Mouse (Mus musculus): ENCODE measurements around the gene Gm45717. TPM values are rescaled to one million over a fixed set of nuclear protein-coding genes. Genes with fewer than 3 reads are reported as not detected.

Gm45717 gene
- polyA plus RNA-seq, 1 experiment from 2014 or later = 0.76 TPM

- Histone ChIP-seq H3K9me3 (ENCODE audit: low read length) (no peaks in the 10 kb centered on the region), H3K9ac (replicated peaks; ENCODE audit: low read length) (no peak within 1 kb of the TSS; the same call in 1 of the 2 replicates), H3K27ac (ENCODE audit: low read length) (no peak within 1 kb of the TSS), H3K27me3 (ENCODE audit: insufficient read depth, low read length) (no peaks in the 10 kb centered on the region), H3K36me3 (ENCODE audit: insufficient read depth, low read length) (peaks cover 31% of the 10 kb centered on the region), H3K4me2 (replicated peaks; ENCODE audit: low read depth, low read length) (no peak within 1 kb of the TSS), H3K4me3 (ENCODE audit: low read length) (no peak within 1 kb of the TSS), H3K4me1 (ENCODE audit: insufficient read depth, low read length) (peaks cover 4% of the 10 kb centered on the region; the same call in 1 of the 2 replicates)
- no peak for ATAC-seq (ENCODE audit: low FRiP score, low TSS enrichment)
- WGBS = 51% methylated on average over 10 of the region's 10 CpGs
These were observed 55.5 kb downstream of the Gm45717 start, which contains the start of gene Cox8b for GRCm38 (mm10) chr7:140900220-140900619. TSS of gene Cox8b (minus strand) at chr7:140900446.

Other genes with a start within 250 kb of the Gm45717 start
- 1.4 and 1.8 TPM in 2 replicates for gene Cyp2e1, start 192.2 kb downstream of the Gm45717 start, polyA plus RNA-seq (2015; fragmentation: Nextera tagmentation; extraction: Ambion mirVana)
- gene Syce1, start 168.1 kb downstream of the Gm45717 start, polyA plus RNA-seq (2015; fragmentation: Nextera tagmentation; extraction: Ambion mirVana) = 0.25 and 0.37 TPM in 2 replicates
- 1.4 and 1.6 TPM in 2 replicates for gene Zfp941, start 133.8 kb downstream of the Gm45717 start, polyA plus RNA-seq (2015; fragmentation: Nextera tagmentation; extraction: Ambion mirVana)
- 0.49 and 0.92 TPM in 2 replicates for gene Urah, start 120.9 kb downstream of the Gm45717 start, polyA plus RNA-seq (2015; fragmentation: Nextera tagmentation; extraction: Ambion mirVana)
- gene Scgb1c1, start 110.4 kb downstream of the Gm45717 start, polyA plus RNA-seq (2015; fragmentation: Nextera tagmentation; extraction: Ambion mirVana) = not detected in 2 replicates
- gene Odf3, start 108.1 kb downstream of the Gm45717 start, polyA plus RNA-seq (2015; fragmentation: Nextera tagmentation; extraction: Ambion mirVana) = 0.12 TPM in 1 of 2 replicates, not detected in the other
- not detected in 2 replicates for gene Gm45785, start 99.6 kb downstream of the Gm45717 start, polyA plus RNA-seq (2015; fragmentation: Nextera tagmentation; extraction: Ambion mirVana)
- gene Ric8a, start 99.0 kb downstream of the Gm45717 start, polyA plus RNA-seq (2015; fragmentation: Nextera tagmentation; extraction: Ambion mirVana) = 69.7 and 73.6 TPM in 2 replicates
- gene Bet1l, start 98.4 kb downstream of the Gm45717 start, polyA plus RNA-seq (2015; fragmentation: Nextera tagmentation; extraction: Ambion mirVana) = 41.7 and 42.1 TPM in 2 replicates
- 242 and 246 TPM in 2 replicates for gene Psmd13, start 74.0 kb downstream of the Gm45717 start, polyA plus RNA-seq (2015; fragmentation: Nextera tagmentation; extraction: Ambion mirVana)
- gene Sirt3, start 73.6 kb downstream of the Gm45717 start, polyA plus RNA-seq (2015; fragmentation: Nextera tagmentation; extraction: Ambion mirVana) = 41.5 and 42.6 TPM in 2 replicates
- 1.4 and 2.6 TPM in 2 replicates for gene Cox8b, start 55.5 kb downstream of the Gm45717 start, polyA plus RNA-seq (2015; fragmentation: Nextera tagmentation; extraction: Ambion mirVana)
- gene Nlrp6, start 35.0 kb downstream of the Gm45717 start, polyA plus RNA-seq (2015; fragmentation: Nextera tagmentation; extraction: Ambion mirVana) = 1.9 and 2.2 TPM in 2 replicates
- 25.3 and 26.6 TPM in 2 replicates for gene Pgghg, start 14.5 kb downstream of the Gm45717 start, polyA plus RNA-seq (2015; fragmentation: Nextera tagmentation; extraction: Ambion mirVana)
- gene Ifitm5, start 5.6 kb downstream of the Gm45717 start, polyA plus RNA-seq (2015; fragmentation: Nextera tagmentation; extraction: Ambion mirVana) = 4.2 and 5.8 TPM in 2 replicates
- gene Ifitm2, start 50 bp upstream of the Gm45717 start, polyA plus RNA-seq (2015; fragmentation: Nextera tagmentation; extraction: Ambion mirVana) = 991 and 995 TPM in 2 replicates
- 64.6 and 72.4 TPM in 2 replicates for gene Ifitm1, start 11.3 kb upstream of the Gm45717 start, polyA plus RNA-seq (2015; fragmentation: Nextera tagmentation; extraction: Ambion mirVana)
- gene Ifitm3, start 54.8 kb upstream of the Gm45717 start, polyA plus RNA-seq (2015; fragmentation: Nextera tagmentation; extraction: Ambion mirVana) = 210 and 234 TPM in 2 replicates
- 0.94 and 1.5 TPM in 2 replicates for gene Ifitm6, start 62.0 kb upstream of the Gm45717 start, polyA plus RNA-seq (2015; fragmentation: Nextera tagmentation; extraction: Ambion mirVana)
- not detected in 2 replicates for gene Gm17387, start 73.2 kb upstream of the Gm45717 start, polyA plus RNA-seq (2015; fragmentation: Nextera tagmentation; extraction: Ambion mirVana)
- 13.2 and 13.9 TPM in 2 replicates for gene B4galnt4, start 105.2 kb upstream of the Gm45717 start, polyA plus RNA-seq (2015; fragmentation: Nextera tagmentation; extraction: Ambion mirVana)
- gene Pkp3, start 122.3 kb upstream of the Gm45717 start, polyA plus RNA-seq (2015; fragmentation: Nextera tagmentation; extraction: Ambion mirVana) = 9.2 and 10.5 TPM in 2 replicates
- gene Sigirr, start 144.6 kb upstream of the Gm45717 start, polyA plus RNA-seq (2015; fragmentation: Nextera tagmentation; extraction: Ambion mirVana) = 37.7 and 45.2 TPM in 2 replicates
- 8.0 and 8.6 TPM in 2 replicates for gene Ano9, start 161.9 kb upstream of the Gm45717 start, polyA plus RNA-seq (2015; fragmentation: Nextera tagmentation; extraction: Ambion mirVana)
- 85.5 and 86.7 TPM in 2 replicates for gene Ptdss2, start 166.4 kb upstream of the Gm45717 start, polyA plus RNA-seq (2015; fragmentation: Nextera tagmentation; extraction: Ambion mirVana)
- 141 and 155 TPM in 2 replicates for gene Rnh1, start 216.9 kb upstream of the Gm45717 start, polyA plus RNA-seq (2015; fragmentation: Nextera tagmentation; extraction: Ambion mirVana)
- 40.3 and 78.3 TPM in 2 replicates for gene Hras, start 238.1 kb upstream of the Gm45717 start, polyA plus RNA-seq (2015; fragmentation: Nextera tagmentation; extraction: Ambion mirVana)
- gene Lrrc56, start 238.2 kb upstream of the Gm45717 start, polyA plus RNA-seq (2015; fragmentation: Nextera tagmentation; extraction: Ambion mirVana) = 13.5 and 15.1 TPM in 2 replicates

All from kidney, embryonic 16.5 days (tissue).